Mouse (Mus musculus): ENCODE results near the gene Olfr125.

The Olfr125 gene

GRCm38 (mm10) chr17:37832649-37833048, at the start of gene Olfr125:
TSS of gene Olfr125 (plus strand) at chr17:37832949.
- no peak for DNase-seq

- DNase-seq = no peak
These were observed 39.5 kb upstream of the Olfr125 start, which contains the start of gene Olfr123 for GRCm38 (mm10) chr17:37793229-37793628. TSS of gene Olfr123 (plus strand) at chr17:37793529.

- DNase-seq = no peak
These were observed 33.2 kb upstream of the Olfr125 start, which contains the start of gene Olfr124 for GRCm38 (mm10) chr17:37799588-37799987. TSS of gene Olfr124 (plus strand) at chr17:37799888.

GRCm38 (mm10) chr17:37847183-37847582, 14.4 kb downstream of the Olfr125 start, which contains the start of gene Olfr126:
TSS of gene Olfr126 (plus strand) at chr17:37847483.
- DNase-seq = no peak

GRCm38 (mm10) chr17:37863901-37864300, 31.2 kb downstream of the Olfr125 start:
- no peak for DNase-seq

GRCm38 (mm10) chr17:37869676-37870205, 37.0 kb downstream of the Olfr125 start:
- DNase-seq = no peak

- DNase-seq = no peak
These were observed 41.1 kb downstream of the Olfr125 start for GRCm38 (mm10) chr17:37873830-37874229.
